Comparison of ENCODE assay signal across 18 mouse cellular contexts in genomic region chr1:137254634-137255033, GRCm38 (mm10).
"Had no signal": no experiment of that assay in that cellular context is flagged by ENCODE, and none has a peak within 500 bp of the region (broad histone marks: within the 10 kb centered on the region; RNA-seq: fewer than 3 reads in every experiment).

No protein-coding gene starts in this region.

- H3K27me3 ChIP-seq: limb, embryonic 12.5 days; limb, embryonic 15.5 days; lung, embryonic 15.5 days; megakaryocyte, embryonic 14.5 days; neural tube, embryonic 13.5 days had no signal

- H3K4me2 ChIP-seq: limb, embryonic 12.5 days; limb, embryonic 15.5 days; liver, embryonic 11.5 days; lung, embryonic 15.5 days; midbrain, embryonic 12.5 days; neural tube, embryonic 13.5 days had no signal

- H3K27ac ChIP-seq: limb, embryonic 12.5 days; limb, embryonic 15.5 days; liver, embryonic 14.5 days; lung, embryonic 15.5 days; midbrain, embryonic 12.5 days; neural tube, embryonic 13.5 days had no signal

- H3K9me3 ChIP-seq: limb, embryonic 15.5 days; lung, embryonic 15.5 days; neural tube, embryonic 13.5 days had no signal

- H3K4me1 ChIP-seq: limb, embryonic 12.5 days; limb, embryonic 15.5 days; lung, embryonic 15.5 days; megakaryocyte, embryonic 14.5 days; neural tube, embryonic 13.5 days had no signal

- H3K4me3 ChIP-seq: limb, embryonic 12.5 days; limb, embryonic 15.5 days; lung, embryonic 15.5 days; megakaryocyte, embryonic 14.5 days; midbrain, embryonic 12.5 days; myocyte; neural tube, embryonic 13.5 days had no signal

- DNase-seq: kidney, adult 18-20 months; kidney, adult 9 months; kidney, postnatal 14 days; kidney, postnatal 4 days; lung, adult 18-20 months; lung, postnatal 10 days; lung, postnatal 36 days; thymus, adult 18-20 months; thymus, postnatal 36 days had no signal

- H3K36me3 ChIP-seq: limb, embryonic 12.5 days; limb, embryonic 15.5 days; lung, embryonic 15.5 days; midbrain, embryonic 12.5 days; neural tube, embryonic 13.5 days had no signal

- H3K9ac ChIP-seq: limb, embryonic 12.5 days; limb, embryonic 15.5 days; liver, embryonic 14.5 days; lung, embryonic 15.5 days; midbrain, embryonic 12.5 days; neural tube, embryonic 13.5 days had no signal
